Mouse (Mus musculus) ES-Bruce4 (cell line): ENCODE data around the gene Cdc37l1. TPM values are rescaled to one million over a fixed set of nuclear protein-coding genes. Genes with fewer than 3 reads are reported as not detected.

Experiments
- H3K27ac ChIP-seq: 2 replicates; pipeline ENCODE4 v1.5.1; 2012; ENCODE audit warnings: low read length, inconsistent platforms; ENCODE audit not compliant: insufficient read depth
- H3K27me3 ChIP-seq: 2 replicates; pipeline ENCODE4 v1.6.1; 2012; ENCODE audit warnings: mild to moderate bottlenecking, low read length, inconsistent platforms; ENCODE audit not compliant: control insufficient read depth, poor library complexity, insufficient read depth, severe bottlenecking
- H3K36me3 ChIP-seq: 2 replicates; pipeline ENCODE4 v1.6.1; 2012; ENCODE audit warnings: inconsistent platforms, mild to moderate bottlenecking, low read length, moderate library complexity; ENCODE audit not compliant: control insufficient read depth, poor library complexity, insufficient read depth, severe bottlenecking
- H3K4me1 ChIP-seq: one replicate; pipeline ENCODE4 v1.8.1; 2011; ENCODE audit warnings: low read length; ENCODE audit not compliant: control insufficient read depth, insufficient read depth
- H3K4me3 ChIP-seq: 2 replicates; pipeline ENCODE4 v1.5.1; 2011; ENCODE audit warnings: low read depth, mild to moderate bottlenecking, low read length
- H3K9ac ChIP-seq: 2 replicates; pipeline ENCODE4 v1.6.1; 2012; ENCODE audit warnings: low read depth, mild to moderate bottlenecking, inconsistent platforms; ENCODE audit not compliant: poor library complexity, severe bottlenecking
- H3K9me3 ChIP-seq: replicated peaks from 2 replicates; pipeline ENCODE4 v1.6.1; 2012; ENCODE audit warnings: mild to moderate bottlenecking, low read length, inconsistent platforms; ENCODE audit not compliant: control insufficient read depth, poor library complexity, insufficient read depth, severe bottlenecking
- CTCF ChIP-seq: IDR thresholded peaks from one replicate; pipeline ENCODE4 v1.8.1; 2011; ENCODE audit warnings: low read depth, low read length
- EP300 ChIP-seq: IDR thresholded peaks from 2 replicates; pipeline ENCODE4 v1.6.1; 2011; ENCODE audit warnings: low read depth, low read length; ENCODE audit not compliant: insufficient read depth
- POLR2A ChIP-seq: IDR thresholded peaks from one replicate; pipeline ENCODE4 v1.8.1; 2011; ENCODE audit warnings: low read length; ENCODE audit not compliant: insufficient read depth
- polyA plus RNA-seq: library from polyadenylated mRNA; stranded (reverse); fragments of >200 nt; gene quantifications from 2 replicates; pipeline ENCODE4 v1.2.4, GENCODE M21; 2011; ENCODE audit warnings: low read depth; ENCODE audit not compliant: missing spikeins, insufficient read depth, insufficient read length

The Cdc37l1 gene
- polyA plus RNA-seq, 1 experiment, result 58.9 TPM

DNA sequence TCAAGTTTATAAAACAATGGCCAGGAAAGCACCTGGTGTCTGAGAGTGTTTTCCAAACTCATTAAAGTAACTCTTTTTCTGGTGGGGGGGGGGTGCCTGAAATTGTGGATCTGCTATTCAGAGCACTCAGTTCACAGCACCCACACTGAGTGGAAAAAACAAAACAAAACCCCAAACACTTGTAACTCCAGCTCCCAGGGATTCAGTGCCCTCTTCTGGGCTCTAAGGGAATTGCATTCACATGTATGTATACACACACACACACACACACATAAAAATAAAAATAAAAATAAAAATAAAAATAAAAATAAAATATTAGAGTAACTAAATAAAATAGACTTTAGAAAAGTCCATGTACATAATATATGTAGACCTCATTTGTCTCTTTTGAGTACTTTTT is 49.2 kb downstream of the Cdc37l1 start:
- peaks cover 2% of the 10 kb centered on the region; the same call in 1 of the 2 replicates for H3K9me3 ChIP-seq
- TF ChIP-seq CTCF (no peak), EP300 (no peak), POLR2A (no peak)
- no peaks in the 10 kb centered on the region for H3K4me1 ChIP-seq
- no peaks in the 10 kb centered on the region for H3K36me3 ChIP-seq
- no peak overlapping the region for H3K9ac ChIP-seq
- H3K4me3 ChIP-seq, result no peak overlapping the region
- no peak overlapping the region for H3K27ac ChIP-seq
- no peaks in the 10 kb centered on the region for H3K27me3 ChIP-seq

DNA sequence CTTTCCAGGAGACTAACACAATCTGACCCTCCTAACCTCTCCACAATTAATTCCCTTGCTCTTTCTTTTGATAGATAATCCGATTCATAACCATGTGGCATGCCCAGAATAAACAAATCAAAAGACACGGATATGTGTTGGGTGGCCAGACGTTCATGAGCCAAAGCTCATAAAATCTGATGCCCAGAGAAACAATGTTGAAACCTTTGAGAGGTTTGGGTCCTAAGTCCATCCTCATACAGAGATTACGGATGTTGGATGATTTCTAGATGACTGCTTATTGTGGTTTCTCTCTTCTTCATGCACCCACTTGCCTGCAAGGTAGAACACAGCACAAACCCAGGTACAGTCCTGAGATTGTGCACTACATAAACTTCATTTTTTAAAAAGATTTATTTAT is 50.1 kb downstream of the Cdc37l1 start:
- no peaks in the 10 kb centered on the region for H3K36me3 ChIP-seq
- peaks cover 2% of the 10 kb centered on the region; the same call in 1 of the 2 replicates for H3K9me3 ChIP-seq
- no peaks in the 10 kb centered on the region for H3K4me1 ChIP-seq
- H3K9ac ChIP-seq, result no peak overlapping the region
- TF ChIP-seq POLR2A (no peak), EP300 (no peak), CTCF (no peak)
- H3K27me3 ChIP-seq, result no peaks in the 10 kb centered on the region
- no peak overlapping the region for H3K4me3 ChIP-seq
- H3K27ac ChIP-seq, result no peak overlapping the region

DNA sequence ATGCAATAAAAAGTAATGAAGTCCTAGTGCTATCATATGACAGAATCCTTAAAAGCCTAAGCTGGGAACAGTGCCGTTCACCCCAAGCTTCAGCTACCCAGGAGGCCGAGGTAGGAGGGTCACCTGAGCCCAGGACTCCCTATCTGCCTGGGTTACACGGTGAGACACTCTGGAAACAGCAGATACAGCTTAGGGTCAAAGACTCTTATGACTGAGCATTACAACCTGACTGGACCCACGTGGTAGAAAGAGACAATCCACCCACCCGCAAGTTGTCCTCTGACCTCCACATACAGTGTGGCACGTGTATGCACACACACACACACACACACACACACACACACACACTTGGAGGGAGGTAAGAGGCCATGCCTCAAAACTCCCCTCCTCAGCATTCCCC is 52.0 kb downstream of the Cdc37l1 start:
- no peak overlapping the region for H3K27ac ChIP-seq
- H3K4me1 ChIP-seq, result no peaks in the 10 kb centered on the region
- H3K9me3 ChIP-seq, result peaks cover 2% of the 10 kb centered on the region; the same call in 1 of the 2 replicates
- H3K4me3 ChIP-seq, result no peak overlapping the region
- TF ChIP-seq EP300 (no peak), CTCF (no peak), POLR2A (no peak)
- no peaks in the 10 kb centered on the region for H3K36me3 ChIP-seq
- no peak overlapping the region for H3K9ac ChIP-seq
- H3K27me3 ChIP-seq, result no peaks in the 10 kb centered on the region

DNA sequence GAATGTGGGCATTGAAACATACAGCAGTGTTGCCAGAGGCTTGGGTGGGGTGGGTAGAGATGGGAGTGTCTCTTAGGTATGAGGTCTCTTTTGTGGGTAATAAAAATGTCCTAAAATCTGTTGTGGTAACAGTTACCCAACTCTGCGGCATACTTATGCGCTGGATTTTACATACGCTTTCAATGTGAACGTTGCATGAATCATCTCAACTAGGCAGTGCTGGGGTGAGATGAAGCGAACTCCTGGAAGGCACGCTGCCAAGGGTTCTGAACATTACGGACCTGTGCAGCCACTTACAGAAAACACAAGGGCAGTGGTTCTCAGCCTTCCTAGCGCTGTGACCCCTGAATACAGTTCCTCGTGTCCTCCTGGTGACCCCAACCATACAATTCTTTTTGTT is 52.5 kb downstream of the Cdc37l1 start:
- H3K36me3 ChIP-seq, result no peaks in the 10 kb centered on the region
- H3K4me1 ChIP-seq, result no peaks in the 10 kb centered on the region
- no peak overlapping the region for H3K9ac ChIP-seq
- no peak overlapping the region for H3K27ac ChIP-seq
- TF ChIP-seq EP300, result no peak
- TF ChIP-seq POLR2A, result no peak
- no peak for TF ChIP-seq CTCF
- H3K27me3 ChIP-seq, result no peaks in the 10 kb centered on the region
- peaks cover 2% of the 10 kb centered on the region; the same call in 1 of the 2 replicates for H3K9me3 ChIP-seq
- no peak overlapping the region for H3K4me3 ChIP-seq

DNA sequence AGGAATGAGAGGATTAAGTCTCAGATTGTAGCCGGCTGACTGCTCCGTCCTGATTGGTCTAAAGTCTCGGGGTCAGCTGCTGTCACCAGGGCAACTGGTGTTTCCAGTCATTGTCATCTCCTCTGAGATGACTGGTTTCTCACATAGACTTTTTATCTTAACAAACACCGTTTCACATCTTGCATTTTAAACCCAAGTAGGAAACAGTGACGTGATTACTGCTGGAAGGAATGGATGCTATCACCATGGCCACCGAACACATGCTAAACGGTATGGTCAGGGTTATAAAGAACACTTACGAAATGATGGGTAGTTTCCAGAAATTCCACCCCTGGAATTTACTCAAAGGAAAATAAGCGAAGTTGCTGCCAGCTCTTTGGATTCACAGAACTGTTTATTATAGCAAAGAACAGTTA is 54.2 kb downstream of the Cdc37l1 start:
- H3K9ac ChIP-seq, result no peak overlapping the region
- H3K4me3 ChIP-seq, result no peak overlapping the region
- no peaks in the 10 kb centered on the region for H3K27me3 ChIP-seq
- peaks cover 2% of the 10 kb centered on the region; the same call in 1 of the 2 replicates for H3K9me3 ChIP-seq
- H3K36me3 ChIP-seq, result no peaks in the 10 kb centered on the region
- TF ChIP-seq EP300, result no peak
- no peak for TF ChIP-seq POLR2A
- no peak for TF ChIP-seq CTCF
- no peak overlapping the region for H3K27ac ChIP-seq
- H3K4me1 ChIP-seq, result no peaks in the 10 kb centered on the region

DNA sequence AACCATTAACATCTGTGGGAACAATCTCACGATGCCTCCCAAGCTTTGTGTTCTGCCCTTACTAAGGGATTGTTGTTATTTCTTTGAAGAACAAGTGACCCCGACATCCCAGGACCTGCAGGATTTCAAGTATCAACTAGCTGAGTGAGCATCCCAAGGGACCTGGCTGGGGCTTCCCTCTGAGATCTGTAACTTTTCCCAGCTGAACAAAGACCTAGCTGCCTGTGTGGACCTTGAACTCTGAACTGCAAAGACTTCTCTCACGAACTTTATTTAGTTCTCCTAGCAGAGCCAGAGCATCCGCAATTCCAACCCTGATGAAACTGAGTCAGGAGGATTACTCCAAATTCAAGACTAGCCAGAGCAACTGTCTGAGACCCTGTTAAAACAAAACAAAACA is 55.2 kb downstream of the Cdc37l1 start:
- H3K9me3 ChIP-seq, result no peaks in the 10 kb centered on the region
- H3K27ac ChIP-seq, result no peak overlapping the region
- no peak overlapping the region for H3K9ac ChIP-seq
- H3K4me1 ChIP-seq, result no peaks in the 10 kb centered on the region
- H3K27me3 ChIP-seq, result no peaks in the 10 kb centered on the region
- no peak overlapping the region for H3K4me3 ChIP-seq
- H3K36me3 ChIP-seq, result no peaks in the 10 kb centered on the region
- no peak for TF ChIP-seq EP300
- TF ChIP-seq POLR2A, result no peak
- TF ChIP-seq CTCF, result no peak
